Mouse (Mus musculus) ES-CJ7 (cell line): ENCODE data around the gene Cxcl2.

Experiments used
- DNase-seq: peaks from one replicate; pipeline ENCODE4 v3.0.0; 2011; ENCODE audit warnings: low read depth, low spot score

The Cxcl2 gene

DNA sequence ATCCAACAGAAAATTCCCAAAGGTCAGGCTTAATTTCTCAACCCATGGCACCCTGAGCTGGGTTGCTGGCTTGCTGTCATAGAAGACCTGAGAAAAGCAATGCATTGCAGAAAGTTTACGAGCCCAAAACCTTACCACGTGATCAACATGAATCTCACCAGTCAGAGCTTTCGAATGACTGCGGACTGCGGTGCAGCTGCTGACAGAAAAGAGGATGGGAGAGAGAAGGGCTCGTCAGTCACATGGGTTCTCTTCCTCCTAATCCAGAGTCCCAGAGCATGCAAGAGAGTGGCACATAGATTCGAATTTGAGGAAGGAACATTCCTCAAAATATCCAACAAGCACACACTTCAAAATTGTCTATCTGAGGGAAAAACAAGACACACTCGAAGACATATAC is 9.4 kb upstream of the Cxcl2 start:
- no peak for DNase-seq

DNA sequence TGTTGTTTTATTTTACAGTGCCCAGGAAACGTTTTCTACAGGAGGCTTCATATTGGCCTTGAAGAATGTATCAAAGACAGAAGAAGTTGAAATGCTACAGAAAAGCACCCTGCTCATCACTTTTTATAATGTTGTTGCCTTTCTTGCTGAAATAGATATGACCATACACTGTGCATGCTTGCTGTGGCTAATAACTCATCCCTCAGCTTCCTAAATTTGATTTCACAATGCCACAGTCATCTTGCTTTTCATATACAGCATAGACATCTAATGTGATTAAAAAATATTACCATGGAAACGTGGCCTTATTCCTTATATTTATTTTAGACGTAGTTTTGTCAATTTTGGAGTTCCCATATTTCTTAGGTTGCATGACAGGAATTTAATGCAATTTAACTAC is 6.2 kb upstream of the Cxcl2 start:
- no peak for DNase-seq

DNA sequence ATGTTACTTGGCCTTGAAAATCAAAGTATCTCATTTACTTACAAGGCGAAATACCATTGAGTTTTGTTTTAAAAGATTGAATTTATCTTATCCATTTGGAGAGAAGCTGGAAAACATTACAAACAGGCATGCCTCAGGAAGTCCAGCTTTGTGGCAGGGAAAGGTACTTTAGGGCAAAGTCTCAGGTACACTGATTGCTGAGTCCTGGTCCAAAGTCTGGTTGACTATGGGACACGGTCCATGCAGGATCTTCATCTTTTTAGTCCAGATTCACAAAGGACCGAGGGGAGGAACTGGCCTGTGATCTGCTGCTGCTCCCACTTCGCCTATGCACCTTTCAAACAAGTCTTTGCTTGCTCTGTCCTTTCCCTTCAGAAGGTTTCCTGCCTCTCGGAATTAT is 4.4 kb upstream of the Cxcl2 start:
- DNase-seq, result no peak

DNA sequence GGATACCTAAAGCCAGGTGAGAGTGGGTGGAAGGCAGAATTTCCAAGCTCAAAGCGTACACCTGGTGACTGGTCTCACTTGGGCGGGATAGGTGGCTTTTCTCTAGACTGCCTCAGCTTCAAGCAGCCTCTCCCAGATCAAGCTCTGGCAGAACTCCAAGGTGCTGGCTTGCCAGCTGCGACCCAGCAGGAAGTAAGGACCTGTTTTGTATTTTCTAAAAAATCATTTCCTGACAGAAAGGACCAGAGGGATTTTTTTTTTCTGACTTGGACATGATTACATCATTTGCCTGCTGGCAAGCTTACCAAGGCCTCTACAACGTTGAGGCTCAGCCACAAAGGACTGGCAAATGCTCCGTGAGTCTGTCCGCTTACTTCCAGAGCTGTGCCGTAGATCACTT is 3.5 kb upstream of the Cxcl2 start:
- DNase-seq, result no peak

DNA sequence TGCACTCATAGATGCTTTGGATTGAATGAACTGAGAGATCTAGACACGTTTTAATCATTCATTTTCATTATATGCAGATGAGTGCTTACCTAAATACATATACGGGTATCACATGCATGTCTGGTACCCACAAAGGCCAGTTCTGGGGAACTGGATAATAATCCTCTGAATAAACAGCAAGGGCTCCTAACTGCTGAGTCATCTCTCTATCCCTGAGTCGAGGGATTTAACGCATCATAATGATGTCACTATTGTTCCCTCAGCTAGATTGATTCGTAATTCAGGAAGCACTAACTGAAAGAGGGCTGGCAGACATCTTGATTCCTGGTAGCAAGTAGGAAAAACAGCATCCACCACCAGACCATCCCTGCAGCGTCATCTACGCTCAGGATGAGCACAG is 3.0 kb upstream of the Cxcl2 start:
- no peak for DNase-seq

DNA sequence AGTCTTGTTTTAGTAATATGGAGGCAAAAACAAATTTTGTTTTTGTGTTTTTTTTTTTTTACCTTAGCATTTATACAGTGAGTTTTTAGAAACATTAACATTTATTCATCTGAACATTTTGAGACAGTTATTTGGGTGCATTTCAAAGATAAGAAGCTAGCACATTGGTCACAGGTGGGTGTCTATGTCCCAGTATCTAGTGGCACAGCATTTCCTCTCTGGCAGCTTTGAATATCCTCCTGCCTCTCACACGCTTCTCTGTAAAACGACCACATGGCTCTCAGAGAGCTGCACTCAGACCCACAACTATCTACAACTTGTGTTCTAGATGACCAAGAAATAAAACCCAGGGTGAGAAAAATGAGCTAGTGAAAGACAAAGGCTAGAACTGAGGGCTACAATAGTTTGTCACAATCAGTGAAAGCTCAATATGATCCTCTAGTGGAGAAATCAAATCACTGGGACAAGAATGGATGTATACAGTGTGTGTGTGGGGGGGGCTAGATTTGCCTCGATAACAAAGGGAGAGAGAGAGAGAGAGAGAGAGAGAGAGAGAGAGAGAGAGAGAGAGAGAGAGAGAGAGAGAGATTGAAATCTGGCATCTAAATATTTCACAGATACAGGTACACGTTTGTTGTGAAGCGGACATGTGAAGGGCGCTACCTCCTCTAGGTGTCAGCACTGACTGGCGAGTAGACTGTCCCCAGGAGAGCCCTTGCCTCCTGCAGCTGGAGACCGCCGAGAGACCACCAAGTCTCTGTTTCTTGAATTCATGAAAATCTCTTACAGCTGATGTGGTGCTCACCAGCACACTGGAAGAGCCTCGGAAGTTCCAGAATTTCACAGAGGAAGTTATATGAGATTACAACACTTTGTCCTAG is 1.1 kb upstream of the Cxcl2 start:
- peak; percentile 54 for DNase-seq

DNA sequence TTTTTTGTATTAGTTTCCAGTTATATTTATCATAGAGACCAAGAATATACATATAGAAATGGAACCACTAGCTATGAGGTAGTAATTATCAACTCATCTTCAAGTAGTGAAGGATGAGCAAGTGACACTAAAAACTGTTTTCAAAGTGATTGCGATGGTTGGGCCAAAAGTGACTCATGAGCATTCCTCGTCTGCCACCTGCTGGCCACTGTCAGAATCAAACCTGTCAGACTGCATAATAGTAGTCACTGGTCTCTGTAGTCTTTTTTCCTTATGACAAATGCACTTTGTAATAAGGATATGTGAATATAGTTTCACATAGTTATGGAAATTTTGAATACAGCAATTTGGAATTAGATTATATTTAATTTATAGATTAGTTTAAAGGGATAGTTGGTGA is 5.3 kb downstream of the Cxcl2 start:
- peak; percentile 72 for DNase-seq

DNA sequence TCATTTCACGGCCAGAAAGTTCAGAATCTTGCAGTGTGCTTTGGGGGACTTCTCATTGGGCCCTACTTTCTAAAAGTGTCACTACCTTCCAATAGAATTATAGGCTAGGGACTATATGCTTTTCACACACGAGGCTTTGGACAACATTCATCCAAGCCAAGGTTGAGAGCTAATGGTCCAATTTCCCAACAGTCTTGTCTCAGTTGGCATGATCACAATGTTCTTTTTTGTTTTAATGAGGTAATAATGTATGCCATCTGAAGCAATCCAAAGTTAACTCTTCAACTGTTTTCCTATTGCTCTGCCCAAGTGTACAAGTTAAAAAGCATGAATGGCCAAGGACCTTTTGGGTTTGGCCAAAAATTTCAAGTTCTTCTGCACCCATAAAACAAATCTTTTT is 15.8 kb downstream of the Cxcl2 start:
- no peak for DNase-seq

DNA sequence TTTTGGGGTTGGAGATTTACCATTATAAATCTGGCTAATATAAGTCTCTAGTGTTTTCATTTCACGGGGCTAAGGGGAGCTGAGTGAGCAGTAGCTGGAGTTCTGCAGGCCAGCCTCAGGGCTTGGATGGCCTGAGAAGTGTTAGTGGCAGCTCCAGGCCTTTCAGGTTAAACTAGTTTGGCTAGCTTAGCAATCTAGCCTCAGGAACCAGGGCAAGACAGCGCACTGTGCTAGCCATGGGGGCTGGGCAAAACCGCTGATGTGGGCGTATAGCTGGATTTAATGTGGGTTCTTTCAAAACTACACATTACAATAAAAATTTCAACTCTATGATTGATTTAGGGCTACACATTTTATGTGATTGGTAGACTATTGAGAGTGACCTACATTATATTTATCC is 19.3 kb downstream of the Cxcl2 start:
- no peak for DNase-seq

DNA sequence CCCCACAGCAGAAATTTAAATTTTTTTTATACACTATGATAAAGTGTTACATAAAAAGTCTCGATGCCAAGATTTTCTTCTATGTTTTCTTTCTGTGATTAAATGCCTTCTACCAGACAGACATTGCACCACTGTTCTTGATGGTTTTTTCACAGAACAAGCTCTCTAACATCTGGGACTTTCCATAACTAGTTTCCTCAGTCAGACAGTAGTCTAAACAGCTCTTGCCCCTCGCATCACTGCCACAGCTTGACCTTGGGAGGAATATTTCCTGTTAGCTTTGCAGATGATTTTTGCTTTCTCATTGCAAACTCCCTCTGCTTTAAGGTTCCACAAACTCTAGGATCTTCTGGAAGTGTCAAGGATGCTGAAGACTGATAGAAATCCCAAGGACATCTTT is 26.9 kb downstream of the Cxcl2 start:
- no peak for DNase-seq

DNA sequence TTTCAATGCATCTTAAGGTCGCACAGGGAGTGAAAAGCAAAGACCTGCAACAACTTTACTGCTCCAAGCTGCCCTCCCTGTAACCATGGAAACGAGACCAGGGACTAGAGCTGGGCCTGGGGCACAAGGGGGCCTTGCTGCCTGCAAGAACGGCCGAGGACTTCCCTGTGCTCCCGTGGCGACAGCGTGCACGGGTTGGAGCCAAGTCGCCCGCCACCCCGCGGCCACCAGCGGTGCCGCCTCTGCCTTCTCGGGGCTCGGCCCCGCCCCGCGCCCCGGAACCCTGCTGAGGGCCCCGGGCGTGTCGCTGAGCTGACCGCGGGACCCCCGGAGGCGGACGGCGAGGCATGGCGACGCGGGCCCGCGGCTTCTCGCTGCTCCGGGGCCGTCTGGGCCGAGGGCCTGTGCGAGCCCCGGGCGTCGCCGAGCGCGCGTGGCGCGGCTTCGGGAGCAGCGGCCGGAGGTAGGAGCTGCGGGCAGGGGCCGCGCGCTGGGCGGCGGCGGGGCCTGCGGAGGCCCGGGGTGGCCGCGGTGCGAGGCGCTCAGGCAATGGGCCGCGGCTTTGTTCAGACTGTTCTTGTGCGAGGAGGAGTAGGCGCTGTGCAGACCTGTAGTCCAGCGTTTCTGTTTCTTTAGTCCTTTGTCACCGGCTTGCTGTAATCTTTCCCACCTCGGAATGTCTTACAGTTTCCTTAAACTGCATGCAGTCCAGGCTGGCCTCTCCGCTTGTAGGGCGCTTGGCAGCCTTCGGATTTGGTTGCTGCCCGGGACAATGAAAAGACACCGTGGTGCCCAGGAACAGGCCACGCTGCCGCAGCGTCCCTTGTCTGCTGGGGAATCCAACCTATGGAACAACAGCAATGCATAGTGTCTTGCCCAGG is 27.5 kb downstream of the Cxcl2 start, which contains the start of gene Mthfd2l:
Mthfd2l (plus strand) TSS at position 147 of the 881 bp plus-strand sequence.
- DNase-seq, result peak; percentile 90

DNA sequence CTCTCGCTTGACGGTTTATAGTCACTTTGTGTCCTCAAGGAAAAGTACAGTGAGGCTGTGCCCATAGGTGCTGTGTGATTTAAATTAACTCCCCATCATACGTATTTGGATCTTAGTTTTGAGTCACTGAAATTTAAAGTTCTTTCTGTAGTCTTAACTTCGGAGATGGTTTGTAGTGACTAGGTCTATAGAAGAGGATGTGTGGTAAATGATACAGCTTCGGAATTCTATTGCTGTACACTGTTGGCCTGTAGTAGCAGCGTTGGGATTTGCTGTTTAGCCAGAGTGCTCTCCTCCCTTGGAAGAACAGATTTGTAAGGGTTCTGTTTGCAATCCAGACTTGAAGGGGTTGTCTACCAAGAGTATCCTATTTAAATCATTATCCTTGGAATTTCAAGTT is 28.2 kb downstream of the Cxcl2 start:
- DNase-seq, result no peak

DNA sequence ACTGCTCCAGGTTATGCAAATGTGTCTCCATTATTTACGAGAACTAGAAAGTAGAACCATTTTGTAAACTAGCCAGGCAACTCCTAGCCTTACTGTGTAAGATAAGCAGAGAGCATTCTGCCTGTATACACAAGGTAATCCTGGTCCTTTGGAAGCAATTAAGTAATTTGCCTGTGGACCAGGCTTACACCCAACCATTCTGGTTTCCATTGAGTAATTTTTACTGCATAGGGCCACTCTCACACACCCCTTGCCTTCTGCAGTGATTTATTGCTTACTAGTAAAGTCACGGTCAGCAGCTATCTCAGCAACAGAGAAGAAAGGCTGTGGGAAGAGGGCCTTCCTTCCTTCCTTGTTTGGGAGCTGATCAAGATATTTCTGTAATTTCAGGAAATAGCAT is 33.0 kb downstream of the Cxcl2 start:
- DNase-seq, result no peak

DNA sequence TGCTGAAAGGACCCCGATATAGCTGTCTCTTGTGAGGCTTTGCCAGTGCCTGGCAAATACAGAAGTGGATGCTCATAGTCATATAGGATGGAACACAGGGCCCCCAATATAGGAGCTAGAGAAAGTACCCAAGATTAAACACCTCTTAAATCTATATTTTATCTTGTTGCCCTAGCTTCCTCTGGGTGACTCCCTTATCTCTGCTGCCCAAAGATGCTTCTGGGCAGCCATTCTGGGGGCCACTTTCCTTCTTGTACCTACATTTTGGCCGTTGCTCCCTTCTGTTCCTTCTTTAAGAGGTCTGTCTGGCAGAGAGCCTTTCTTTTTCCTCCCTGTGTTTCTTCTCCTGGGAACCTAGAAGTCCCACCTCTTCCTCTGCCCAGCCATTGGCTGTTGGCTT is 41.8 kb downstream of the Cxcl2 start:
- DNase-seq, result no peak

DNA sequence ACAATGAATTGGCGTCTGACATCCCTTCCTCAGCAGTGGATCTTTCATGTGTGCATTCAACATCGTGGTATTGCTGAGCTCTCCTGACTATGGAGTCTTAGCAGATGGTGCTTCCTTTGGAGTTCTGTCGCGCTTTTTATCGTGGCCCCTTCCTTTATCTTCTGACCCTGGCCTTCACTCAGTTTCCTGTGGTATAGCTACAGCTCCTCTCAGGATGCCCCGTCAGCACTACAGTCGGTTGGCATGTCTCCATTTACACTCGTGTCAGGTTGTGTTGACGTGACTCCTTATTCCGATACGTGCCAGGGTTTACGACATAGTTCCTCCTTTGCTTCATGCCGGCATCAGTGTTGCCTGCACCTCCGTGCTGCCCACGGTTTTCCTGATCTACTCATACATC is 45.8 kb downstream of the Cxcl2 start:
- DNase-seq, result no peak

DNA sequence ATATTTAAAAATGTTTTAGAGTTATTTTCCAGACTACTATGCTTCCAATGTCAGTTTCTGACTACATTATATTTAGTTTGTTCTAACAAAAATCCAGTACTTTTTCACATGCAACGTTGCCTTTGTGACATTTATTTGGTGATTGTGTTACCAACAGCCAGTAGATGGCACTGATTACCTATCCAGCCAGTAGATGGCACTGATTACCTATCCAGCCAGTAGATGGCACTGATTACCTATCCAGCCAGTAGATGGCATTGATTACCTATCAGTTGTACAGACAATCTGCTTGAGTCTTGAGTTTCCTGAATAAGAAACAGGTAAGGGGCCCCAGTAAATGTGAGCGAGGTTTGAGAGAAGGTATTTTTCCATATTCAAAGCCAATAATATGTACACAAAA is 47.8 kb downstream of the Cxcl2 start:
- peak; percentile 9 for DNase-seq

DNA sequence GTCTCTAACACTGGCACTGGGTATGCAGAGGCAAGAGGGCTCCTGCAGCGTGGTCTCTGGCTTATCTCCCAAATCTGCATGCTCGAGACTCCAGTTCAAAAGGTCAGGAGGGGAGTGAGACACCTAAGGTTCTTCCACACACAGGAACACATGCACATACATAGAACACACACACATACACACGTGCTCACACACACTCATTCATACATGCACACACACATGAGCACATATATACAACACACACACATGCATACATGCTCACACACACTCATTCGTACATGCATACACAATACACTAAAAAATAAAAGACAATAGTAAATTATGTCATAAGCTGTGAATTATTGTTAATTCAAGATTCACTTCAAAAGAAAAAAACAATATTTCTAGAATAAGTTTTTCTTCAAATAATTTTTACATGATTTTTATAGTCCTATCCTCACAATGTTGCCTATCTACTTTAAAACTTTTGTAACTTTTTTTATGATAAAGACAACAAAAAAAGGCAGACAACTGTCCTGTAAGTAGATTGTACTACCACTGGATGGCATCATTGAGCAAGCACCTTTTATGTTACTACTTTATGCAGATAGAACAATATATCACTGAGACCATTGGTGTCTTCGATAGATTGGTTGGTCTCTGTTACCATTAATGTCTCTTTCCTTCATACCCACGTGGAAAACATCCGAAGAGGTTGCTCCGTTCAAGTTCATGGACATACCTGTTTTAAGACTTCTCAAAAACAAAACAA is 49.2 kb downstream of the Cxcl2 start:
- peak; percentile 21 for DNase-seq
